Mouse (Mus musculus): ENCODE data around the gene Josd2.

DNA sequence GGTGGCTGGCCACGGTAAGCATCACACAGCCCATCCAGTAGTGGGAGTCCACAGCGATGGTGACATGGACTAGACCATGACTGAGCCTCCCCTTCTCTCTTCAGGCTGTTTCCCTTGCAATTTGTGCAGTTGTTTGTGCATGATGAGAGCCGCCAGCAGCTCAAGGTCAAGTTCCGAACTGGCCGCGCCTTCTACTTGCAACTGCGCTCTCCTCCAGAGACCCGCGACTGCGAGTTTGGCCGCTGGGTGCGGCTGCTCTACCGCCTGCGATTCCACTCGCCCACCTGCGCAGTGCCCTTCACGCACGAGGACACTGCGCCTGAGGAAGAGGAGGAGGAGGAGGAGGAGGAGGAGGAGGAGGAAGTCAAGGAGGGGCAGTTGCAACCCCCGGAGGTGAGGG, 32.3 kb downstream of the Josd2 start:
- TF ChIP-seq POLR2A (IDR thresholded peaks at IDR 0.05; ENCODE audit: low read depth, low read length): no peak
- no peak for TF ChIP-seq CTCF (conservative IDR thresholded peaks at IDR 0.05; ENCODE audit: insufficient read depth, insufficient read length, low read depth, low read length)
